Mouse (Mus musculus): Measurements from ENCODE around the gene Selenos. TPM values are rescaled to one million over a fixed set of nuclear protein-coding genes. Genes with fewer than 3 reads are reported as not detected.

Gene Selenos
- total RNA-seq, 1 experiment: 82.1 TPM

DNA sequence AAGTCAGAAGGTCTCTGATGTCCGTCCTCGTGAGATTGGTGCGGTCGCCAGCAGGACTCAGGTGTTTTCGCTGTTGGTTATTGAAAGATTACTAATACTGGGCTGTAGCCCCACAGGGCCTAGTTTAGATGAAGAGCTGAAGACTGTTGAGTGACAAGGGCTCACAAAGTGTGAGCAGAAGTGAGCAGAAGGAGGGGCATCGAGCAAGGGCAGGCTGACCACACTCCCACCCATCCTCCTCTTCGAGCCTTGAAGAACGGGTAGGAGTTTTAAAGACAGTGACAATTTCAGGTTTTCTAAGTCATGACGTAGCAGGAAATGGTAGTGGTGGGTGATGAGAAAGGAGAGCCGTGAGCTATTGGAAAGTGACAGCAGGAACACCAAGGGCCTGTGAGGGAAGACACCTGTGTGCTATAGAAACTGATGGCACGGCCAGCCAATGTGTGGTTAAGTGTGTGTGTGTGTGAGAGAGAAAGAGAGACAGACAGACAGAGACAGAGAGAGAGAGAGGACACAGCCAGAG is 36.4 kb downstream of the Selenos start:
- H3K4me3 ChIP-seq (ENCODE audit: insufficient read depth in 1 of 2, low read depth in 1 of 2, low read length in 2 of 2, poor library complexity in 1 of 2, severe bottlenecking in 1 of 2): no peak overlapping the region
- DNase-seq (ENCODE audit: low read depth, low spot score): no peak
- H3K4me1 ChIP-seq (ENCODE audit: control insufficient read depth in 2 of 2, insufficient read depth in 2 of 2, low read length in 2 of 2, poor library complexity in 1 of 2): no peaks in the 10 kb centered on the region
- peaks cover 1% of the 10 kb centered on the region; the same call in 1 of the 2 replicates for H3K36me3 ChIP-seq (ENCODE audit: control insufficient read depth, insufficient read depth, low read length, poor library complexity, severe bottlenecking)
- no peak for TF ChIP-seq HCFC1 (IDR thresholded peaks at IDR 0.05; ENCODE audit: borderline replicate concordance, insufficient read depth, low read length)
- H3K9ac ChIP-seq (ENCODE audit: insufficient read depth, low read depth, low read length, poor library complexity, severe bottlenecking): no peak overlapping the region
- in situ Hi-C loops (cut with MboI; ENCODE audit: low sequenced_read_pairs in 2 of 2, unreplicated experiment in 2 of 2): loop anchor here (25.0 kb wide), 2 partner anchors 196 to 546 kb away; no protein-coding TSS in a partner anchor
- H3K9me3 ChIP-seq (ENCODE audit: control insufficient read depth, insufficient read depth, low read depth, low read length): no peaks in the 10 kb centered on the region
- no peak overlapping the region for H3K27ac ChIP-seq (ENCODE audit: insufficient read depth, low read depth, low read length, poor library complexity, severe bottlenecking)

DNA sequence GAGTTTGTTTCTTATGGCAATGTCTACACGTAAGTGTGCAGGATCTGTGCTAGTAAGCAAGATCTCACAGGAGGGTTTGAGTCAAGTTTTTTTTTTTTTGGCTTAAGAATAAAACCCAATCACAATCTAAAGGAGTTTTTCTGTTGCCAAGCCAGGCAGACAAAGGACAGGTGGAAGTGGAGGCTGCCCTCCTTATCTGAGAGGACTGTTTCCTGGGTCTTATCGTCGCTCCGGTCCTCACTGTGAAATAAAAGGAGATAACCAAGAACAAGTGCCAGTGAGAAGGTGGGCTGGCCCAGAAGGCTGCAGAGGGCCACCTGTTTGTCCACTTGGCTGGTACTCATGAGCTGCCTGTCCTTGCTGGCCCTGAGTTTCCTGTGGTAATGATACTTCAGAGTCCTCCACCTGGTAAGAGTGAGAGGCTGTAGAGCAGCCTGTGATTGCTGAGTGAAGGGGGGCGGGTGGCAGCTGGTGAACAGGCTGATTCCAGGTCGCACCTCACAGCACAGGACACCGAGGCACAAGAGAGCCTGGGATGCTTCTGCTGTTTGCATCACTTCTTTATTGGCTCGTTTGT is 37.5 kb downstream of the Selenos start:
- in situ Hi-C loops (cut with MboI; ENCODE audit: low sequenced_read_pairs in 2 of 2, unreplicated experiment in 2 of 2): loop anchor here (25.0 kb wide), 2 partner anchors 195 to 545 kb away; no protein-coding TSS in a partner anchor
- 0 out of 4 replicates have a peak, but pooled peaks cover 0 to 2% of the 10 kb centered on the region in 2 experiments for H3K4me1 ChIP-seq (ENCODE audit: control insufficient read depth in 2 of 2, insufficient read depth in 2 of 2, low read length in 2 of 2, poor library complexity in 1 of 2)
- peaks cover 1% of the 10 kb centered on the region; the same call in 1 of the 2 replicates for H3K36me3 ChIP-seq (ENCODE audit: control insufficient read depth, insufficient read depth, low read length, poor library complexity, severe bottlenecking)
- H3K9me3 ChIP-seq (ENCODE audit: control insufficient read depth, insufficient read depth, low read depth, low read length): no peaks in the 10 kb centered on the region
- DNase-seq (ENCODE audit: low read depth, low spot score): no peak
- H3K9ac ChIP-seq (ENCODE audit: insufficient read depth, low read depth, low read length, poor library complexity, severe bottlenecking): no peak overlapping the region
- no peak overlapping the region for H3K27ac ChIP-seq (ENCODE audit: insufficient read depth, low read depth, low read length, poor library complexity, severe bottlenecking)
- H3K4me3 ChIP-seq (ENCODE audit: insufficient read depth in 1 of 2, low read depth in 1 of 2, low read length in 2 of 2, poor library complexity in 1 of 2, severe bottlenecking in 1 of 2): no peak overlapping the region
- TF ChIP-seq ZNF384 (IDR thresholded peaks at IDR 0.05; ENCODE audit: low read depth, low read length) (no peak), MAFK (IDR thresholded peaks at IDR 0.05; ENCODE audit: insufficient read depth, low read depth, low read length) (no peak), CHD2 (IDR thresholded peaks at IDR 0.05; ENCODE audit: low read depth, low read length) (no peak), ZC3H11A (IDR thresholded peaks at IDR 0.05; ENCODE audit: borderline replicate concordance, low read depth, low read length) (no peak), HCFC1 (IDR thresholded peaks at IDR 0.05; ENCODE audit: borderline replicate concordance, insufficient read depth, low read length) (no peak)

GRCm38 (mm10) chr7:66118046-66118445 is 38.6 kb downstream of the Selenos start:
- H3K27ac ChIP-seq (ENCODE audit: insufficient read depth, low read depth, low read length, poor library complexity, severe bottlenecking): no peak overlapping the region
- TF ChIP-seq CHD2 (IDR thresholded peaks at IDR 0.05; ENCODE audit: low read depth, low read length) (no peak), ZNF384 (IDR thresholded peaks at IDR 0.05; ENCODE audit: low read depth, low read length) (no peak), ZC3H11A (IDR thresholded peaks at IDR 0.05; ENCODE audit: borderline replicate concordance, low read depth, low read length) (no peak), HCFC1 (IDR thresholded peaks at IDR 0.05; ENCODE audit: borderline replicate concordance, insufficient read depth, low read length) (no peak), MAFK (IDR thresholded peaks at IDR 0.05; ENCODE audit: insufficient read depth, low read depth, low read length) (no peak)
- in situ Hi-C loops (cut with MboI; ENCODE audit: low sequenced_read_pairs in 2 of 2, unreplicated experiment in 2 of 2): loop anchor here (25.0 kb wide), 2 partner anchors 194 to 544 kb away; no protein-coding TSS in a partner anchor
- 0 out of 4 replicates have a peak, but pooled peaks cover 0 to 2% of the 10 kb centered on the region in 2 experiments for H3K4me1 ChIP-seq (ENCODE audit: control insufficient read depth in 2 of 2, insufficient read depth in 2 of 2, low read length in 2 of 2, poor library complexity in 1 of 2)
- no peaks in the 10 kb centered on the region for H3K9me3 ChIP-seq (ENCODE audit: control insufficient read depth, insufficient read depth, low read depth, low read length)
- no peak overlapping the region for H3K9ac ChIP-seq (ENCODE audit: insufficient read depth, low read depth, low read length, poor library complexity, severe bottlenecking)
- no peak for DNase-seq (ENCODE audit: low read depth, low spot score)
- no peak overlapping the region for H3K4me3 ChIP-seq (ENCODE audit: insufficient read depth in 1 of 2, low read depth in 1 of 2, low read length in 2 of 2, poor library complexity in 1 of 2, severe bottlenecking in 1 of 2)
- peaks cover 1% of the 10 kb centered on the region; the same call in 1 of the 2 replicates for H3K36me3 ChIP-seq (ENCODE audit: control insufficient read depth, insufficient read depth, low read length, poor library complexity, severe bottlenecking)

GRCm38 (mm10) chr7:66118796-66119195 is 39.3 kb downstream of the Selenos start:
- no peak for TF ChIP-seq MAFK (IDR thresholded peaks at IDR 0.05; ENCODE audit: insufficient read depth, low read depth, low read length)
- TF ChIP-seq CHD2 (IDR thresholded peaks at IDR 0.05; ENCODE audit: low read depth, low read length): no peak
- no peak for TF ChIP-seq ZC3H11A (IDR thresholded peaks at IDR 0.05; ENCODE audit: borderline replicate concordance, low read depth, low read length)
- no peak for TF ChIP-seq ZNF384 (IDR thresholded peaks at IDR 0.05; ENCODE audit: low read depth, low read length)
- no peak for TF ChIP-seq HCFC1 (IDR thresholded peaks at IDR 0.05; ENCODE audit: borderline replicate concordance, insufficient read depth, low read length)

More at GRCm38 (mm10) chr7:66118796-66119195, 39.3 kb downstream of the Selenos start:
- H3K4me3 ChIP-seq (ENCODE audit: insufficient read depth in 1 of 2, low read depth in 1 of 2, low read length in 2 of 2, poor library complexity in 1 of 2, severe bottlenecking in 1 of 2): no peak overlapping the region
- H3K36me3 ChIP-seq (ENCODE audit: control insufficient read depth, insufficient read depth, low read length, poor library complexity, severe bottlenecking): peaks cover 1% of the 10 kb centered on the region; the same call in 1 of the 2 replicates
- no peaks in the 10 kb centered on the region for H3K9me3 ChIP-seq (ENCODE audit: control insufficient read depth, insufficient read depth, low read depth, low read length)
- 0 out of 4 replicates have a peak, but pooled peaks cover 0 to 2% of the 10 kb centered on the region in 2 experiments for H3K4me1 ChIP-seq (ENCODE audit: control insufficient read depth in 2 of 2, insufficient read depth in 2 of 2, low read length in 2 of 2, poor library complexity in 1 of 2)
- H3K27ac ChIP-seq (ENCODE audit: insufficient read depth, low read depth, low read length, poor library complexity, severe bottlenecking): no peak overlapping the region
- in situ Hi-C loops (cut with MboI; ENCODE audit: low sequenced_read_pairs in 2 of 2, unreplicated experiment in 2 of 2): loop anchor here (25.0 kb wide), 2 partner anchors 194 to 544 kb away; no protein-coding TSS in a partner anchor
- no peak for DNase-seq (ENCODE audit: low read depth, low spot score)
- no peak overlapping the region for H3K9ac ChIP-seq (ENCODE audit: insufficient read depth, low read depth, low read length, poor library complexity, severe bottlenecking)
